Mouse (Mus musculus) MEL (cell line): ENCODE results near the gene Ngly1. TPM values are rescaled to one million over a fixed set of nuclear protein-coding genes. Genes with fewer than 3 reads are reported as not detected.

Experiments
- DNase-seq: peaks from one replicate; pipeline ENCODE4 v3.0.0; 2011; ENCODE audit warnings: low read depth, low spot score
- H3K27ac ChIP-seq: 2 replicates; pipeline ENCODE4 v1.5.1; 2012; ENCODE audit warnings: low read depth, mild to moderate bottlenecking, control low read depth, low read length, moderate library complexity; ENCODE audit not compliant: control insufficient read depth
- H3K27me3 ChIP-seq, 2 experiments: fragments of 150-350 bp in 1 of 2; sonication (generic) in 1 of 2; 2 replicates each; pipeline ENCODE4 v1.6.1; 2012; ENCODE audit warnings: low read length in 2 of 2, mild to moderate bottlenecking in 2 of 2, improper control_type of control experiment in 1 of 2, moderate library complexity in 1 of 2; ENCODE audit not compliant: insufficient read depth in 2 of 2, control insufficient read depth in 1 of 2
- H3K36me3 ChIP-seq, 2 experiments: 2 replicates each; pipeline ENCODE4 v1.6.1; 2012 to 2014; ENCODE audit warnings: low read length in 2 of 2, improper control_type of control experiment in 1 of 2, inconsistent platforms in 1 of 2, mild to moderate bottlenecking in 1 of 2; ENCODE audit not compliant: insufficient read depth in 2 of 2, control insufficient read depth in 1 of 2
- H3K4me1 ChIP-seq, 2 experiments: fragments of 150-350 bp in 1 of 2; sonication (generic) in 1 of 2; 2 replicates each; pipeline ENCODE4 v1.6.1; 2012; ENCODE audit warnings: low read length in 2 of 2, improper control_type of control experiment in 1 of 2, mild to moderate bottlenecking in 1 of 2; ENCODE audit not compliant: insufficient read depth in 2 of 2, control insufficient read depth in 1 of 2
- H3K4me3 ChIP-seq, 2 experiments: fragments of 150-350 bp in 1 of 2; sonication (generic) in 1 of 2; 2 replicates each; pipeline ENCODE4 v1.5.1; 2012; ENCODE audit warnings: low read depth in 2 of 2, low read length in 2 of 2, mild to moderate bottlenecking in 2 of 2, moderate library complexity in 2 of 2, control low read depth in 1 of 2, improper control_type of control experiment in 1 of 2; ENCODE audit not compliant: control insufficient read depth in 1 of 2, insufficient read depth in 1 of 2
- H3K79me2 ChIP-seq: 2 replicates; pipeline ENCODE4 v1.6.1; 2012; ENCODE audit warnings: mild to moderate bottlenecking, low read length, moderate library complexity; ENCODE audit not compliant: control insufficient read depth, poor library complexity, insufficient read depth
- H3K9ac ChIP-seq: 2 replicates; pipeline ENCODE4 v1.6.1; 2012; ENCODE audit warnings: low read depth, mild to moderate bottlenecking, control low read depth, low read length, moderate library complexity; ENCODE audit not compliant: control insufficient read depth, poor library complexity, severe bottlenecking
- H3K9me3 ChIP-seq: fragments of 150-350 bp; sonication (generic); replicated peaks from 2 replicates; pipeline ENCODE4 v1.6.1; 2012; ENCODE audit warnings: mild to moderate bottlenecking, low read length, improper control_type of control experiment, moderate library complexity; ENCODE audit not compliant: insufficient read depth
- CHD2 ChIP-seq: IDR thresholded peaks from 2 replicates; pipeline ENCODE4 v1.6.1; 2011; ENCODE audit warnings: low read length, improper control_type of control experiment
- CTCF ChIP-seq, 3 experiments: IDR thresholded peaks in 2 of 3; conservative IDR thresholded peaks in 1 of 3; 2 replicates each; pipeline ENCODE4 v1.5.1; 2011 to 2012; ENCODE audit warnings: low read length in 3 of 3, low read depth in 2 of 3, mild to moderate bottlenecking in 2 of 3, improper control_type of control experiment in 1 of 3, inconsistent platforms in 1 of 3, mixed read lengths in 1 of 3, moderate library complexity in 1 of 3; ENCODE audit not compliant: control insufficient read depth in 1 of 3, insufficient read depth in 1 of 3, poor library complexity in 1 of 3, severe bottlenecking in 1 of 3
- E2F4 ChIP-seq: IDR thresholded peaks from 2 replicates; pipeline ENCODE4 v1.6.1; 2011; ENCODE audit warnings: low read depth, low read length, improper control_type of control experiment, borderline replicate concordance
- EP300 ChIP-seq, 2 experiments: IDR thresholded peaks; 2 replicates each; pipeline ENCODE4 v1.6.1; 2011; ENCODE audit warnings: improper control_type of control experiment in 2 of 2, low read length in 2 of 2, low read depth in 1 of 2, mild to moderate bottlenecking in 1 of 2
- GABPA ChIP-seq: IDR thresholded peaks from 2 replicates; pipeline ENCODE4 v1.6.1; 2012; ENCODE audit warnings: low read depth, mild to moderate bottlenecking, inconsistent platforms, low read length, improper control_type of control experiment, moderate library complexity
- JUND ChIP-seq: IDR thresholded peaks from 2 replicates; pipeline ENCODE4 v1.6.1; 2011; ENCODE audit warnings: low read depth, mild to moderate bottlenecking, improper control_type of control experiment, low read length
- KAT2A ChIP-seq: conservative IDR thresholded peaks from 2 replicates; pipeline ENCODE4 v1.6.1; 2012; ENCODE audit warnings: low read depth, low read length, improper control_type of control experiment, inconsistent platforms
- MAX ChIP-seq: IDR thresholded peaks from 2 replicates; pipeline ENCODE4 v1.6.1; 2011; ENCODE audit warnings: low read length, improper control_type of control experiment
- POLR2AphosphoS5 ChIP-seq: IDR thresholded peaks from 2 replicates; pipeline ENCODE4 v1.6.1; 2012; ENCODE audit warnings: low read depth, borderline replicate concordance, mild to moderate bottlenecking, inconsistent platforms, low read length, moderate library complexity, mixed read lengths
- RAD21 ChIP-seq: IDR thresholded peaks from 2 replicates; pipeline ENCODE4 v1.6.1; 2011; ENCODE audit warnings: mild to moderate bottlenecking, low read depth, low read length, improper control_type of control experiment
- TAL1 ChIP-seq: IDR thresholded peaks from 2 replicates; pipeline ENCODE4 v1.6.1; 2012; ENCODE audit warnings: mild to moderate bottlenecking, inconsistent platforms, low read length, moderate library complexity, mixed read lengths
- TBP ChIP-seq: IDR thresholded peaks from 2 replicates; pipeline ENCODE4 v1.8.0; 2011; ENCODE audit warnings: low read depth, low read length, improper control_type of control experiment
- TCF12 ChIP-seq: IDR thresholded peaks from 2 replicates; pipeline ENCODE4 v1.6.1; 2014; ENCODE audit warnings: low read depth, mild to moderate bottlenecking, inconsistent platforms, low read length, improper control_type of control experiment, moderate library complexity
- UBTF ChIP-seq: IDR thresholded peaks from 2 replicates; pipeline ENCODE4 v1.6.1; 2012; ENCODE audit warnings: low read depth, mild to moderate bottlenecking, inconsistent platforms, low read length, improper control_type of control experiment, moderate library complexity, borderline replicate concordance; ENCODE audit not compliant: insufficient read depth
- USF1 ChIP-seq: IDR thresholded peaks from 2 replicates; pipeline ENCODE4 v1.6.1; 2014; ENCODE audit warnings: low read depth, mild to moderate bottlenecking, inconsistent platforms, low read length, improper control_type of control experiment, moderate library complexity
- USF2 ChIP-seq, 2 experiments: IDR thresholded peaks; 2 replicates each; pipeline ENCODE4 v1.6.1; 2011 to 2012; ENCODE audit warnings: improper control_type of control experiment in 2 of 2, low read length in 2 of 2, borderline replicate concordance in 1 of 2, inconsistent platforms in 1 of 2, low read depth in 1 of 2, mild to moderate bottlenecking in 1 of 2; ENCODE audit not compliant: insufficient read depth in 1 of 2
- polyA plus RNA-seq, 2 experiments: library from polyadenylated mRNA; stranded (reverse) in 1 of 2; unstranded in 1 of 2; fragments of >175 nt in 1 of 2; fragments of >200 nt in 1 of 2; gene quantifications; 2 replicates each; pipeline versions ENCODE4 v1.2.1 to v1.2.4; 2012; ENCODE audit warnings: low replicate concordance in 2 of 2, low read depth in 1 of 2; ENCODE audit not compliant: insufficient read length in 2 of 2, insufficient read depth in 1 of 2, missing spikeins in 1 of 2
- total RNA-seq: library from RNA; depleted of rRNA; stranded (reverse); fragments of 300-350 nt; gene quantifications from 2 replicates; pipeline ENCODE4 v1.2.3, GENCODE M21; 2012

Ngly1 gene
- total and polyA plus RNA-seq, 3 experiments = 26.7 to 28.7 TPM; not detected in 1

- H3K79me2 ChIP-seq = no peaks in the 10 kb centered on the region
- H3K9ac ChIP-seq = no peak overlapping the region
- H3K9me3 ChIP-seq = no peaks in the 10 kb centered on the region
- no peak for TF ChIP-seq TBP
- TF ChIP-seq EP300 (IDR thresholded peaks at IDR 0.05; ENCODE audit: low read depth in 1 of 2, low read length in 2 of 2) = 0 out of 4 replicates have a peak, but pooled peaks of 1 of the 2 experiments have one; percentile 12
- H3K36me3 ChIP-seq = peaks cover 2 to 8% of the 10 kb centered on the region in 2 experiments; a peak in 2 of 4 replicates
- peaks cover 2 to 3% of the 10 kb centered on the region in 2 experiments; a peak in 2 of 4 replicates for H3K4me1 ChIP-seq
- H3K4me3 ChIP-seq = no peak overlapping the region
- H3K27ac ChIP-seq = no peak overlapping the region
- H3K27me3 ChIP-seq = no peaks in the 10 kb centered on the region
- DNase-seq = no peak
These were observed 65.8 kb downstream of the Ngly1 start for GRCm38 (mm10) chr14:16314842-16315241.

- TF ChIP-seq KAT2A (no peak), GABPA (no peak), CTCF (IDR thresholded peaks at IDR 0.05 in 2 of 3, conservative IDR thresholded peaks at IDR 0.05 in 1 of 3; ENCODE audit: control insufficient read depth in 1 of 3, insufficient read depth in 1 of 3, low read depth in 2 of 3, low read length in 3 of 3, poor library complexity in 1 of 3, severe bottlenecking in 1 of 3) (no peak), TBP (no peak), USF2 (IDR thresholded peaks at IDR 0.05; ENCODE audit: borderline replicate concordance in 1 of 2, insufficient read depth in 1 of 2, low read depth in 1 of 2, low read length in 2 of 2) (no peak), JUND (no peak), TCF12 (no peak), USF1 (no peak), TAL1 (no peak), POLR2AphosphoS5 (no peak), EP300 (IDR thresholded peaks at IDR 0.05; ENCODE audit: low read depth in 1 of 2, low read length in 2 of 2) (no peak), E2F4 (no peak), MAX (no peak), CHD2 (no peak), RAD21 (no peak), UBTF (no peak)
- Histone ChIP-seq H3K27me3 (no peaks in the 10 kb centered on the region), H3K9ac (no peak overlapping the region), H3K79me2 (no peaks in the 10 kb centered on the region), H3K4me1 (peaks cover 2 to 3% of the 10 kb centered on the region in 2 experiments; a peak in 2 of 4 replicates), H3K27ac (no peak overlapping the region), H3K9me3 (no peaks in the 10 kb centered on the region), H3K4me3 (no peak overlapping the region), H3K36me3 (peaks cover 0 to 8% of the 10 kb centered on the region in 2 experiments; a peak in 2 of 4 replicates)
- DNase-seq = no peak
These were observed 67.6 kb downstream of the Ngly1 start for GRCm38 (mm10) chr14:16316715-16317114.
